Mouse (Mus musculus) left cerebral cortex, adult 9 months (tissue): Measurements from ENCODE around the gene Toe1.

Experiments used
- DNase-seq, 2 experiments: peaks; one replicate each; pipeline ENCODE4 v3.0.0; 2022; ENCODE audit warnings: low spot score in 2 of 2

Toe1 gene

GRCm38 (mm10) chr4:116794273-116794672 is 13.2 kb downstream of the Toe1 start:
- no peak for DNase-seq

- no peak for DNase-seq
Observed at GRCm38 (mm10) chr4:116792453-116792852, 15.0 kb downstream of the Toe1 start.

- peak; percentile 59 to 95 for DNase-seq
Observed at GRCm38 (mm10) chr4:116788956-116789355, 18.5 kb downstream of the Toe1 start.

- no peak for DNase-seq
Observed at GRCm38 (mm10) chr4:116787985-116788760, 19.3 kb downstream of the Toe1 start.

- no peak for DNase-seq
Observed at GRCm38 (mm10) chr4:116786587-116786986, 20.9 kb downstream of the Toe1 start.

- DNase-seq, result peak in 1 of 2 experiments; percentile 25
Observed at GRCm38 (mm10) chr4:116782171-116782570, 25.3 kb downstream of the Toe1 start.

GRCm38 (mm10) chr4:116781366-116781765 is 26.1 kb downstream of the Toe1 start:
- DNase-seq, result no peak

GRCm38 (mm10) chr4:116780541-116780940 is 26.9 kb downstream of the Toe1 start:
- no peak for DNase-seq

GRCm38 (mm10) chr4:116777079-116777478 is 30.4 kb downstream of the Toe1 start:
- no peak for DNase-seq

GRCm38 (mm10) chr4:116776391-116776790 is 31.0 kb downstream of the Toe1 start:
- DNase-seq, result no peak

- DNase-seq, result no peak
Observed at GRCm38 (mm10) chr4:116769060-116769459, 38.4 kb downstream of the Toe1 start.

GRCm38 (mm10) chr4:116768510-116768909 is 38.9 kb downstream of the Toe1 start:
- no peak for DNase-seq

- no peak for DNase-seq
Observed at GRCm38 (mm10) chr4:116764001-116764400, 43.4 kb downstream of the Toe1 start.

- DNase-seq, result no peak
Observed at GRCm38 (mm10) chr4:116761914-116762313, 45.5 kb downstream of the Toe1 start.

GRCm38 (mm10) chr4:116749750-116750149 is 57.7 kb downstream of the Toe1 start:
- DNase-seq, result no peak
